Mouse (Mus musculus) lung, adult 2 months (tissue): Measurements from ENCODE around the gene Ppm1h.

Source experiments
- CTCF ChIP-seq: fragments of 200-500 bp; IDR thresholded peaks from 2 replicates; pipeline ENCODE4 v1.5.1; 2011; ENCODE audit warnings: mild to moderate bottlenecking, low read length, control low read depth; ENCODE audit not compliant: insufficient read depth
- POLR2A ChIP-seq: fragments of 200-500 bp; IDR thresholded peaks from 2 replicates; pipeline ENCODE4 v1.6.1; 2011; ENCODE audit warnings: low read depth, mild to moderate bottlenecking, control low read depth, low read length, borderline replicate concordance; ENCODE audit errors: extremely low read depth

DNA sequence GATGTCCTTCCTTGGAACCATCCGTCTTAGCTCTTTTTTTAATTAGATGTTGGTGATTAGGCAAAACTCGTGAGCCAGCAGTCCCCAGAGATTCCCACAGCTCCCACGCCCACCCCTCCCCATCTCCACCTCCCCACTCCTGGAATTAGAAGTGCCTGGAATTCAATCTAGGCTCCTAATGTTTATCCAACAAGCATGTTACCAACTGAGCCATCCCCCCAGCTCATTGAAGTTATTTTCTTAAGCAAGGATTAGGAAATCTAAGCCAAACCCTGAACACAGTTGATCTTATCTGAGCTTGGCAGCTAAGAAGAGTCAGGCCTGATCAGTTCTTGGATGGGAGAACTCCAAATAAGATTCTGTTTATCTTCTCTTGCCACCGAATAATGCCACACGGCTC, 92.4 kb downstream of the Ppm1h start:
- no peak for TF ChIP-seq CTCF
- TF ChIP-seq POLR2A: no peak
